Mouse (Mus musculus) forebrain, embryonic 13.5 days (tissue): ENCODE measurements around the gene P3h3. TPM values are rescaled to one million over a fixed set of nuclear protein-coding genes. Genes with fewer than 3 reads are reported as not detected.

Experiments
- ATAC-seq: fragments of 200-750 bp; cut with Nextera tagmentation; 2 replicates; pipeline ENCODE4 v1.8.0; 2017
- H3K27ac ChIP-seq: fragments of 300-500 bp; sonication (generic); 2 replicates; pipeline ENCODE4 v1.5.1; 2015; ENCODE audit warnings: inconsistent platforms, mild to moderate bottlenecking, moderate library complexity
- H3K27me3 ChIP-seq: fragments of 300-500 bp; sonication (generic); 2 replicates; pipeline ENCODE4 v1.6.1; 2015; ENCODE audit warnings: mild to moderate bottlenecking, inconsistent platforms
- H3K36me3 ChIP-seq: fragments of 300-500 bp; sonication (generic); 2 replicates; pipeline ENCODE4 v1.6.1; 2015; ENCODE audit warnings: mild to moderate bottlenecking, inconsistent platforms; ENCODE audit not compliant: poor library complexity, severe bottlenecking
- H3K4me1 ChIP-seq: fragments of 300-500 bp; sonication (generic); 2 replicates; pipeline ENCODE4 v1.6.1; 2015; ENCODE audit warnings: inconsistent platforms
- H3K4me2 ChIP-seq: fragments of 300-500 bp; sonication (generic); 2 replicates; pipeline ENCODE4 v1.6.1; 2015; ENCODE audit warnings: inconsistent platforms, mild to moderate bottlenecking, moderate library complexity
- H3K4me3 ChIP-seq: fragments of 300-500 bp; sonication (generic); 2 replicates; pipeline ENCODE4 v1.5.1; 2015; ENCODE audit warnings: mild to moderate bottlenecking, inconsistent platforms
- H3K9ac ChIP-seq: fragments of 300-500 bp; sonication (generic); 2 replicates; pipeline ENCODE4 v1.6.1; 2015; ENCODE audit warnings: mild to moderate bottlenecking, inconsistent platforms
- H3K9me3 ChIP-seq: fragments of 300-500 bp; sonication (generic); replicated peaks from 2 replicates; pipeline ENCODE4 v1.6.1; 2016; ENCODE audit warnings: inconsistent platforms
- WGBS: fragments of 180-500 bp; shearing (Covaris S2); methylation state at CpG from one replicate; pipeline ENCODE4 v1.1.7; 2015; 5-methylcytosine and 5-hydroxymethylcytosine counted together
- polyA plus RNA-seq: library from polyadenylated mRNA; unstranded; fragments of >200 nt; fragmentation: Nextera tagmentation; extraction: Ambion mirVana; gene quantifications from 2 replicates; pipeline ENCODE4 v1.2.1, GENCODE M21; 2015

P3h3 gene
- polyA plus RNA-seq, 1 experiment from 2014 or later, result 12.4 TPM

DNA sequence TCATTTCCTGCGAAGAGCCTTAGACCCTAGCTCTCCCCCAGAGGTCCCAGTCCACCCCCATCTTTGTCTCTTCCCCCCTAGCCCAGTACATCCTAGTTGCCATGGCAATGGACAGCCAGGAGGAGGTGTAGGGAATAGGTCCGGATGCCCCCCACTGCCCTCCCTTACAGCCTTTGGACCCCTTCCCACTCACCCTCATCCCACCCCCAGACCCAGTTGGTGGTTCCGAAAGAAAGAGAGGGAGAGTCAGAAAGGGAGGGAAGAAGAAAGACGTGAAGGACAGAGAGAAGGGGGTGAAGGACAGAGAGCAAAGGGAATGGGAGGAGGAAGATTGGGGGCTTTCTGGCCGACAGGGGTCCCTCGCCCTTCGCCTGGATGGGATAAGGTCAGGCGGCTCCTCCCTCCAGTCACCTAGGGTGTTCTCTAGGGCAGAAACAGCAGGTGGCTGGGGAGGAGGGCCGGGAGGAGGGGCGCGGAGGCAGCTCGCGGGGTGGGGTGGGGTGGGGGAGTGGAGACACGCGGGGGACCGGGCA, 5.6 kb upstream of the P3h3 start:
- peak overlapping the region; percentile 62 for H3K4me3 ChIP-seq
- H3K9ac ChIP-seq, result peak overlapping the region; percentile 76
- H3K27me3 ChIP-seq, result no peaks in the 10 kb centered on the region
- under 1% methylated on average over 16 of the region's 16 CpGs for WGBS
- peak; percentile 28 for ATAC-seq
- H3K9me3 ChIP-seq, result no peaks in the 10 kb centered on the region
- H3K4me2 ChIP-seq, result peak overlapping the region; percentile 69
- peaks cover 62% of the 10 kb centered on the region for H3K4me1 ChIP-seq
- H3K36me3 ChIP-seq, result peaks cover 6% of the 10 kb centered on the region; the same call in 1 of the 2 replicates
- H3K27ac ChIP-seq, result peak overlapping the region; percentile 86

DNA sequence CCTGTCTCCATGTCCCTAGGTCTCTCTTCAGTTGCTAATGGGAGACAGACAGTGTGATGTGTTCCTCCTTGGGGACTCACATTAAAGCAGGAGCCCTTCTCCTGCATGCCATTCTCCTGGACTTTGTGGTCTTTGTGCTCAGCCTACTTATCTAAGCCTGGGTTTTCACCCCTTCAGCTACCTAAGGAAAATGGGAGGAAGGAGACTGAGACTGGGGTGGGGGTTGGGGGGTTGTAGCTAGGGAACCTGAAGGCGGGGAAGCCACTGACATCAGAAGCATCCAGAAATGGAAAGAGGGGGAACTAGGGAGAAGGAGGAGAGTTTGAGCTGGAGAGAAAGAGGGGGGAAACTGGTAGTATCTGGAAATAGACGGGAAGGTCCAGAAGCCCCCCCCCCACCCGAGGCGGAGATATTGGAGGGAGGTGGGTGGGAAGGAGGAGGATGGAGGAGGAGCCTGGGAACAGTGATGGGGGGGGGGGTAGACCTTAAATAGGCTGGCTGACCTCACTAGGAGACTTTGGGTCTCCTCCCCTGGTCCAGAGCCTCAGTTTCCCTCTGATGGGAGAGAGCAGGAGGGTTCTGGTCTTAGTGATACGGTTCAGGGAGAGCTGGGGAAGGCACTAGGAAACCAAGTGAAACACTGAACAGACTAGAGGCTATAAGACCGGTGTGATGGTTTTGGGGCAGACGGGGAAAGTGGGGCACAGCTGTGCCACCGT, 5.0 kb upstream of the P3h3 start:
- H3K27ac ChIP-seq, result peak overlapping the region; percentile 86
- peak overlapping the region; percentile 69 for H3K4me2 ChIP-seq
- peak overlapping the region; percentile 76 for H3K9ac ChIP-seq
- H3K4me3 ChIP-seq, result peak overlapping the region; percentile 62
- 12% methylated on average over 7 of the region's 8 CpGs for WGBS
- no peaks in the 10 kb centered on the region for H3K9me3 ChIP-seq
- H3K27me3 ChIP-seq, result no peaks in the 10 kb centered on the region
- H3K36me3 ChIP-seq, result peaks cover 6% of the 10 kb centered on the region; the same call in 1 of the 2 replicates
- H3K4me1 ChIP-seq, result peaks cover 68% of the 10 kb centered on the region
- peak; percentile 1; the same call in 1 of the 2 replicates for ATAC-seq

DNA sequence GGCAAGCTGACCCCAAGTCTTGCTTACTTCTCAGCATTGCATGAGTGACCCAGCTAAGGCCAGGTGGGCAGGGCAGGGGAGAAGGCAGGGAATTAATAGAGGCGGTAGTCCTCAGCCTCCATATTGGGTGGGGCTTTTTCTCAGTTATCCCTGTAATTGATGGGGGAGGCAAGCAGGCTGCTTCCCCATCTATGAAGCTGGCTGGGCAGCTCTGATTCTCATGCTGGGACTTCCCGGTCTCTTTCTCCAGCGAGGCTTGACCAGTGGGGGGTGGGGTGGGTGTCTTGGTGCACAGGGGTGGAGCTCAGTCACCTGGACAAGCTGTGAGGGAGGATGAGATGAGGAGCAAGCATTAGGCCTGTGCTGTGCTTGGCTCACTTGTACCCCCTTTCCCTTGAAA, 4.2 kb upstream of the P3h3 start:
- Histone ChIP-seq H3K36me3 (peaks cover 6% of the 10 kb centered on the region; the same call in 1 of the 2 replicates), H3K4me2 (peak overlapping the region; percentile 69), H3K27me3 (no peaks in the 10 kb centered on the region), H3K4me3 (peak overlapping the region; percentile 62), H3K27ac (0 out of 2 replicates have a peak overlapping the region, but pooled peaks have one; percentile 86), H3K9ac (peak overlapping the region; percentile 76), H3K9me3 (no peaks in the 10 kb centered on the region), H3K4me1 (peaks cover 68% of the 10 kb centered on the region)
- no peak for ATAC-seq
- WGBS, result 23% methylated on average over 3 of the region's 3 CpGs

DNA sequence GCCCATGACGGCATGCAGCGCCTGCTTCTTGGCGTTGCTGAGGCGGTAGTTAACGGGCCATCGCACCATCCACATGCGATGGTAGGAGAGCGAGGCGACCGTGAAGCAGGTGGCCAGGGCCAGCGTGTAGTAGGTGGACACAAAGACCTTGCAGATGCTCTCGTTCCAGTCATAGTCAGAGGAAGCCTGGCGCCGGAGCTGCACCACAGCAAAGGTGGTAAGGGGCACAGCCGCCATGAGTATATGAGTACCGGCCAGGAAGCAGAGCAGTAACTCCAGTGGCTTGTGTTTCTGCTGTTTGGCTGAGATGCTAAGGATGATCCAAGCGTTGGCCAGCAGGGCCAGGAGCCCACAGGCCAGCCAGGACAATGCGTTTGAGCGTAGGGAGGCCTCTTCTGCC, 3.7 kb upstream of the P3h3 start:
- peaks cover 6% of the 10 kb centered on the region; the same call in 1 of the 2 replicates for H3K36me3 ChIP-seq
- peak overlapping the region; percentile 76; the same call in 1 of the 2 replicates for H3K9ac ChIP-seq
- H3K4me1 ChIP-seq, result peaks cover 73% of the 10 kb centered on the region
- ATAC-seq, result no peak
- H3K4me3 ChIP-seq, result no peak overlapping the region
- no peaks in the 10 kb centered on the region for H3K27me3 ChIP-seq
- no peaks in the 10 kb centered on the region for H3K9me3 ChIP-seq
- peak overlapping the region; percentile 69 for H3K4me2 ChIP-seq
- whole genome bisulfite sequencing, result 79% methylated on average over 19 of the region's 19 CpGs
- H3K27ac ChIP-seq, result 0 out of 2 replicates have a peak overlapping the region, but pooled peaks have one; percentile 86

- peaks cover 80% of the 10 kb centered on the region for H3K4me1 ChIP-seq
- 0 out of 2 replicates have a peak overlapping the region, but pooled peaks have one; percentile 36 for H3K4me2 ChIP-seq
- no peaks in the 10 kb centered on the region for H3K27me3 ChIP-seq
- WGBS, result 76% methylated on average over 9 of the region's 9 CpGs
- H3K9me3 ChIP-seq, result no peaks in the 10 kb centered on the region
- no peak overlapping the region for H3K4me3 ChIP-seq
- H3K36me3 ChIP-seq, result peaks cover 6% of the 10 kb centered on the region; the same call in 1 of the 2 replicates
- ATAC-seq, result no peak
- H3K9ac ChIP-seq, result peak overlapping the region; percentile 13; the same call in 1 of the 2 replicates
- no peak overlapping the region for H3K27ac ChIP-seq
Observed at GRCm38 (mm10) chr6:124860511-124860910, 3.0 kb upstream of the P3h3 start.

- Histone ChIP-seq H3K27me3 (no peaks in the 10 kb centered on the region), H3K27ac (peak overlapping the region; percentile 44; the same call in 1 of the 2 replicates), H3K4me1 (peaks cover 80% of the 10 kb centered on the region), H3K9ac (peak overlapping the region; percentile 45; the same call in 1 of the 2 replicates), H3K36me3 (peaks cover 6% of the 10 kb centered on the region; the same call in 1 of the 2 replicates), H3K4me2 (peak overlapping the region; percentile 36), H3K9me3 (no peaks in the 10 kb centered on the region), H3K4me3 (no peak overlapping the region)
- 6% methylated on average over 12 of the region's 12 CpGs for WGBS
- no peak for ATAC-seq
Observed at GRCm38 (mm10) chr6:124859725-124860124, 2.2 kb upstream of the P3h3 start.

DNA sequence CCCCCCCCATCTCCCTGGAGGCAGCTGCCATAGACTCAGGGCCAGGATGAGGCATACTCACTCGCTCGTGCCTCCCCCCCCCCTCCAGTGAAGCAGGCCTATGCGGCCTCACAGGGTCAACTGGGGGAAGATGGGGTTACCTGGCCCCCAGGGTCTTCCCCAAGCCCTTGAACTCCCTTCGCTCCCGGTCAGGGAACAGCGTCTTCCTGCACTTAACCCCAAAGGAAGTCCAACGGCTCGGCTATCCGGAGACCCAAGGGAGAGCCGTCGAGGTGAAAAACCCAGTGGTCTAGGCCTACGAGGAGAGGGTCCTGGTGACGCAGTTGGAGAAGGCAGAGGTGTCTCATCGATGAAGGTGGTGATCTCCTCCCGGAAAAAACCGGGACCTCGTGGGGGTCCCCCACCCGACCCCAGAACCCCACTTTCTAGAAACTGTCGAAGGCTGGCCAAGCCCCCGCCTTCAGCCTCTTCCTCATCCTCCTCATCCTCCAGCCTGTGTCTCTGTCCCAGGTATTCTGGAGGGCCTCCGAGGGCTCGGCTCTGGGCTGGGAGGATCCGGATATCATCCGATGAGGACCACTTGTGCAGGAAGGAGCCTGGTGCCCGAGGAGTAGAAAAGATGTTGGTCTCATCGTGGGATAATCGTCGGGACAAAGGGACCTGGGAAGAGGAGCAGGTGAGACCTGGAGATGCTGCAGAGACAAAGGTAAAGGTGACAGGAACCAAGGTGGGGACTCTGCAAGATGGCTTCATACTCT, 1.2 kb upstream of the P3h3 start:
- Histone ChIP-seq H3K9ac (0 out of 2 replicates have a peak overlapping the region, but pooled peaks have one; percentile 12), H3K9me3 (no peaks in the 10 kb centered on the region), H3K36me3 (peaks cover 7% of the 10 kb centered on the region), H3K4me1 (peaks cover 76% of the 10 kb centered on the region), H3K4me2 (0 out of 2 replicates have a peak overlapping the region, but pooled peaks have one; percentile 76), H3K27me3 (no peaks in the 10 kb centered on the region), H3K4me3 (no peak overlapping the region), H3K27ac (no peak overlapping the region)
- 81% methylated on average over 28 of the region's 28 CpGs for WGBS
- ATAC-seq, result no peak

DNA sequence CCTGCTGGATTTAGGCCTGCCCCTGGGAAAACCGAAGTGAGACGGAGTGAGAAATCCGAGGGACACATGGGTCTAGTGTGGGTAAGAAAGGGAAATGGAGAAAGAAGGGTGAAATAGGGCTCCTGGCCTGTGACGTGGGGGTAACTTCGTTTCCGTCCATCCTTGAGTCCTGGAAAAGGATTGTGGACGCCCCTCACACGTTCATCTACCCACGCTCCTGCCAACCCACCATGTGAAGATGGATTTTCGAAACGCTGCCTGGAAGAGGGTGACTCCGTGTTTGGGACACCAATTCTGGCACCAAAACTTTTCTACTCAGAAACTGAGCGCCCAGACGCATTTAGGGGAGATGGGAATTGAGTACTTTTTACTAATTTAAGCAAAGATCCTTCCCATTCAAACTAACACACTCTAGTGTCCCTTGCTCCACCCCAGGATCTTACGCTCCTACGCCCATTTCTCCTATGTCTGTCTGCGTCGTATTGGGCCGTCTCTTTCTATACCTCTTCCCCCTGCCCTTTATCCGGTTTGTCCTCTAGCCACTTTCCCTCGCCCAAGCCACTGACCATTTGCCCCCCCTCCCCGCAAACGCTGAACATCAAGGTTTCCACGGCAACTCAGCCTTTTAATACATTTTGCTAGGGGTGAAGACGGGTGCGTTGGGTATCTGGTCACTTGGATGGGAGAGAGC, 433 bp upstream of the P3h3 start:
- no peak for ATAC-seq
- peaks cover 69% of the 10 kb centered on the region for H3K4me1 ChIP-seq

DNA sequence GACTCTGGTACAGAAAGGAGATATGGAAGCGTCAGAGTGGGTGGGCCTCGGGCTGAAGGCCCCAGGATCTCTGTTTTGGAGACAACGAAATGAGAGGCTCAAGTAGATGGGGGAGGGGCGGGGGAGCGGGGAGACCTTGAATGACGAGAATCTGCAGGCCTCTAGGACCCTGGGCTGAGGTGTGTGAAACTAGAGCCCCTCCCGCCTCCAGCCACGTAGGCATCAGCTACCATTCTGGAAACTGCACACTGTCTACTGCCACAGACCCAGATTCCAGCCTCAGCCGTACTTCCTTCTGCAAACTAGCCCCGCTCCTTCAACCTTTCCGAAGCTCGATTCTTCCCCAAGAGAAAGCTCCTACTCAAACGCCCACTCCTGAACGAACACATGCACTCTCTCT, 1.2 kb downstream of the P3h3 start:
- Histone ChIP-seq H3K27ac (peak overlapping the region; percentile 97), H3K4me2 (peak overlapping the region; percentile 76), H3K36me3 (peaks cover 24% of the 10 kb centered on the region), H3K9ac (peak overlapping the region; percentile 97), H3K4me1 (peaks cover 53% of the 10 kb centered on the region), H3K27me3 (no peaks in the 10 kb centered on the region), H3K9me3 (no peaks in the 10 kb centered on the region), H3K4me3 (peak overlapping the region; percentile 77)
- 6% methylated on average over 13 of the region's 14 CpGs for WGBS
- peak; percentile 52 for ATAC-seq

More for the DNA sequence above, 433 bp upstream of the P3h3 start:
- Histone ChIP-seq H3K27ac (peak overlapping the region; percentile 97), H3K27me3 (no peaks in the 10 kb centered on the region), H3K9me3 (no peaks in the 10 kb centered on the region), H3K9ac (peak overlapping the region; percentile 97), H3K4me3 (peak overlapping the region; percentile 77), H3K36me3 (peaks cover 14% of the 10 kb centered on the region), H3K4me2 (peak overlapping the region; percentile 76)
- WGBS, result 26% methylated on average over 26 of the region's 26 CpGs

GRCm38 (mm10) chr6:124854647-124855046, 2.9 kb downstream of the P3h3 start:
- ATAC-seq, result no peak
- Histone ChIP-seq H3K36me3 (peaks cover 18% of the 10 kb centered on the region), H3K9ac (no peak overlapping the region), H3K27ac (no peak overlapping the region; the same call in 1 of the 2 replicates), H3K4me1 (peaks cover 36% of the 10 kb centered on the region), H3K27me3 (no peaks in the 10 kb centered on the region), H3K4me2 (no peak overlapping the region), H3K9me3 (no peaks in the 10 kb centered on the region), H3K4me3 (no peak overlapping the region)
- 79% methylated on average over 12 of the region's 12 CpGs for WGBS

- H3K27me3 ChIP-seq, result no peaks in the 10 kb centered on the region
- ATAC-seq, result no peak
- WGBS, result 70% methylated on average over 8 of the region's 8 CpGs
- H3K4me3 ChIP-seq, result no peak overlapping the region
- no peaks in the 10 kb centered on the region for H3K9me3 ChIP-seq
- H3K4me2 ChIP-seq, result no peak overlapping the region
- H3K4me1 ChIP-seq, result peaks cover 14% of the 10 kb centered on the region
- H3K9ac ChIP-seq, result no peak overlapping the region
- no peak overlapping the region for H3K27ac ChIP-seq
- peaks cover 32% of the 10 kb centered on the region for H3K36me3 ChIP-seq
Observed at GRCm38 (mm10) chr6:124850535-124850934, 7.0 kb downstream of the P3h3 start.
